Mouse (Mus musculus): ENCODE results near the gene Pdlim1.
A peak's percentile ranks its signal among the peaks of the same experiment; 100 is the strongest.
"Not testable (repeated sequence)": the region's sequence is repeated elsewhere in the genome, so short reads cannot be mapped to it uniquely, and the experiment has no call there.

Gene Pdlim1

GRCm38 (mm10) chr19:40240838-40241689 lies 30.6 kb downstream of the Pdlim1 start:
- DNase-seq (ENCODE audit: low spot score in 2 of 2), result peak in 1 of 2 experiments; percentile 25

GRCm38 (mm10) chr19:40240360-40240759 lies 31.3 kb downstream of the Pdlim1 start:
- DNase-seq (ENCODE audit: low spot score in 2 of 2), result no peak

GRCm38 (mm10) chr19:40238175-40238850 lies 33.3 kb downstream of the Pdlim1 start:
- no peak for DNase-seq (ENCODE audit: low spot score in 2 of 2)

DNA sequence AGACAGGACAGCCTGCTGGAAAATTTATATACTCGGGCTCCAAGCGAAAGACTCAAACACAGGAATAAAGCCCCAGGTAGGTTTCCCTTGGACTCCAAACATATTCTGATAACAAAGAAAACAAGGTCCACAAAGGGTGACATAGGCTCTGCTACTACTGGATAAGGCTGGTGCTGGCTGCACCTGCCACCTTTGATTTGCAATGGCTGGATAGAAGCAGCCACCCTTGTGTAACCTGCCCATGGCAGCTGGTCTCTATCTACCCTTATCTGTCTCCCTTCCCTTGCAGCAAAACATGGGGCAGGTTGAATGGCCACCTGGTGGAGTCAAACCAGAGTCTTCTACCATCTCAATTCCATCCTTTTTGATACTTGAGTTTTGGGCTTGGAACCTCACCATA lies 39.1 kb downstream of the Pdlim1 start:
- DNase-seq (ENCODE audit: low spot score in 2 of 2), result no peak

GRCm38 (mm10) chr19:40231825-40232541 lies 39.7 kb downstream of the Pdlim1 start:
- DNase-seq (ENCODE audit: low spot score in 2 of 2), result no peak

DNA sequence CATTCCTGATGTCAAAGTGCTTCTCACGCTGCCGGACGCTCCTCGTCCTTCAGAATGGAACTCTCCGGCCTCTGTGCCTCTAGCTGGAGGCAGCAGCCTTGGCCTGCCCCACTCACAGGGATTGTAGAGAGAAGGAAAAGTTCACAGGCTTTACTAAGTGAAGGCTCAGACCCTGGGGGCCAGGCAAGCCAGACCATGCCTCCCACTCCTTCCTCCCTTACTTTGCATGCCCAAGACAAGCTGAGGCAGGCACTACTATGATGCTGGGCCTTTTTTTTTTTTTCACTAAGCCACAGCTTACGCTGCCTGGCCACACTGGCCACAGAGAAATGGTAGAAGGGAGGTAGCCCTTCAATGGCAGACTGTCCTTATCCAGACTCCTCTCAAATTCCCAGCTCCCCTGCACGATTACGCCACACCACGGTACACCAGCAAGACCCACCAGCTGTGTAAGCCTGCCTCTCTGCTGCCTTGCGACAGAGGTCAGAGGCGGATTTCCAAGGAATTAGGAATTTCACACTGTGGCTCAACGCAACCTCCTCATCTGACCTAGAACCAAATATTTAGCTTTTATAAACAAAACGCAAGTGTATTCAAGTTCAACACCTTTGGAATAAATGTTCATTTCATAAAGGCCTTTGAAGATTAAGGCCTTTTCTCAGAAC lies 40.4 kb downstream of the Pdlim1 start:
- DNase-seq (ENCODE audit: low spot score in 2 of 2), result no peak

DNA sequence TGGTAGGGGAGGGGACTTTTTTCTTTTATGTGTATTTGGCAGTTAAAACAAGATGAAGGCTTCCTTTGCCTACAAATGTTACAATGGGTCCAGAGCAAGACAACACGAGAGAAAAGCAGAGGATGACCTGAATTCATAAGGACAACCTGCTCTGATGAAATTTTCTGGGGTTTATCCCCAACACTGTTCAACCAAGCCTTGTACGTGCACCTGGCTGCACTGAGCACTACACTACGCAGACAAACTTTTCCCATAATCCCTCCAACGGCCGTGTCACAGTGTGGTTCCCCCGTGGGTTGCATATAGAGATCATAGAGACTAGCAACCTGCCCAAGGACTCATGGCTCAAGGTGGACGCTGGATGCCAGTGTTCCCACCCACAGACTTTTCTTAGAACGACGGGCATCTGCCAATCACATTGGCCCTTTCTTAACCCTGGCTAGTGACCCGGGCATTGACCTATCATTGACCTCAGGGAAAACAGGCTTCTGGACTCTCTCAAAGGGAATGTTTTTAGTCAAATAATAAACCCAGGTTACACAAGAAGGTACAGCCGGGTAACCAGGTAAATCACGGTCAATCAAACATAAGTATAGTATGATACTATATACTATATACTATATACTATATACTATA lies 45.0 kb downstream of the Pdlim1 start:
- no peak for DNase-seq (ENCODE audit: low spot score in 2 of 2)

DNA sequence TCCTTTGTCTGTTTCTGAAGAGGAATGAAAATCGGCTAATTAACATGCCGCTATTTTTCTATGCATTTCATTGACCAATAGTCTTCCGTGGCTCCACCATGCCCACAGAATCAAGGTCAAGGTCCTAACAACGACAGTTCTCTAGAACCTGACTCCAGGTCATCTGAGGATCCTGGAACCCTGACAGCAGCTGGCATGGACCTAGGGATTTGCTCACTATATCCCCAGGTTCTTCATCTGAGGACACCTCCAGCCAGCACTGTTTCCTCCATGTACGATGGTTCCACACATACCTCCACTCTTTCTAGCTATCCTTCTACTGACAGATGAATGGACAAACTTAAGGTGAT lies 45.9 kb downstream of the Pdlim1 start:
- DNase-seq (ENCODE audit: low spot score in 2 of 2), result no peak

GRCm38 (mm10) chr19:40225102-40225760 lies 46.4 kb downstream of the Pdlim1 start:
- peak in 1 of 2 experiments; percentile 77 for DNase-seq (ENCODE audit: low spot score in 2 of 2)

GRCm38 (mm10) chr19:40222307-40222706 lies 49.3 kb downstream of the Pdlim1 start:
- not testable (repeated sequence) for DNase-seq (ENCODE audit: low spot score in 2 of 2)

- no peak for DNase-seq (ENCODE audit: low spot score in 2 of 2)
Measured at GRCm38 (mm10) chr19:40220878-40221277, 50.8 kb downstream of the Pdlim1 start.

DNA sequence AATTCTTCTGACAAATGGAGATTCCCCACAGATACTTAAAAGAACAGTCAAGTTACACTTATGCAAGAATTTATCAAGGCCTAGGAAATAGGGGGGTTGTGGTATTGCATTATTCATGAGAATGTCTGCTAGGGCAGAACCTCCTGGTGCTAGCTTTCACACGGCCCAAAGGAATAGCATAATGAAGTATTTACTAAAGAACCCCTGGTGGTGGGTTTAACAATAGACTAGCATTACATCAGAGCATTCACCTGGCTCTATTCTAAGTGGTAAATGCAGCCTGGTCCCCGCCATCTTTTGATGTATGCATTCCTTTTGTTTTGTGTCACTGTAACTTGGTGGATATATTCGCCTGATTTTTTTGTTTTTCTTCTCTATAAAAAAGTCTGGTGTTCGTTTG lies 68.7 kb downstream of the Pdlim1 start:
- not testable (repeated sequence) for DNase-seq (ENCODE audit: low spot score in 2 of 2)

DNA sequence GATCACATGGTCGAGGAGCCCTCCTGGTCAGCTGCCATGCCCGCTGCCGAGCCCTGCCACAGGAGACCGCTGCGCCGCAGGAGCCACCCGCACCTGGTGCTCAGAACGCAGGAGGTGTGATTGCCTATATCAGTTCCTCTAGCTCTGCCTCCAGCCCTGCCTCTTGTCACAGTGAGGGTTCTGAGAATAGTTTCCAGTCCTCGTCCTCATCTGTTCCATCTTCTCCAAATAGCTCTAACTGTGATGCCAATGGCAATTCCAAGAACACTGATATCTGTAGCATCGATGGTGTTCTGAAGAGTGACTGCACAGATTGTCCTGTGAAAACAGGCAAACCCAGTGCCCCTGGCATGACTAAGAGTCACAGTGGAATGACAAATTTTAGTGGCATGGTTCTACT lies 81.0 kb downstream of the Pdlim1 start:
- DNase-seq (ENCODE audit: low spot score in 2 of 2), result peak in 1 of 2 experiments; percentile 3

- DNase-seq (ENCODE audit: low spot score in 2 of 2), result no peak
Measured at GRCm38 (mm10) chr19:40187160-40187559, 84.5 kb downstream of the Pdlim1 start, which contains the start of gene Cyp2c70. Gene Cyp2c70, minus strand, starts transcription at chr19:40187333.

- DNase-seq (ENCODE audit: low spot score in 2 of 2), result peak in 1 of 2 experiments; percentile 12
Measured at GRCm38 (mm10) chr19:40183600-40183999, 88.0 kb downstream of the Pdlim1 start.

GRCm38 (mm10) chr19:40178311-40178710 lies 93.3 kb downstream of the Pdlim1 start:
- no peak for DNase-seq (ENCODE audit: low spot score in 2 of 2)
